Mouse (Mus musculus) kidney, embryonic 15.5 days (tissue): ENCODE measurements around the gene Gm49340. TPM values are rescaled to one million over a fixed set of nuclear protein-coding genes. Genes with fewer than 3 reads are reported as not detected.
"Not testable (repeated sequence)": the region's sequence is repeated elsewhere in the genome, so short reads cannot be mapped to it uniquely, and the experiment has no call there.

Source experiments
- ATAC-seq: fragments of 200-750 bp; cut with Nextera tagmentation; replicated peaks from 2 replicates; pipeline ENCODE4 v1.8.0; 2017; ENCODE audit warnings: moderate TSS enrichment; ENCODE audit not compliant: low FRiP score
- H3K27ac ChIP-seq: fragments of 300-500 bp; sonication (generic); 2 replicates; pipeline ENCODE4 v1.5.1; 2015; ENCODE audit warnings: mild to moderate bottlenecking, inconsistent platforms
- H3K27me3 ChIP-seq: fragments of 300-500 bp; sonication (generic); 2 replicates; pipeline ENCODE4 v1.6.1; 2015; ENCODE audit warnings: inconsistent platforms
- H3K36me3 ChIP-seq: fragments of 300-500 bp; sonication (generic); 2 replicates; pipeline ENCODE4 v1.6.1; 2015; ENCODE audit warnings: inconsistent platforms
- H3K4me1 ChIP-seq: fragments of 300-500 bp; sonication (generic); 2 replicates; pipeline ENCODE4 v1.6.1; 2015; ENCODE audit warnings: inconsistent platforms
- H3K4me2 ChIP-seq: fragments of 300-500 bp; sonication (generic); 2 replicates; pipeline ENCODE4 v1.6.1; 2015; ENCODE audit warnings: moderate library complexity, mild to moderate bottlenecking, inconsistent platforms
- H3K4me3 ChIP-seq: fragments of 300-500 bp; sonication (generic); replicated peaks from 2 replicates; pipeline ENCODE4 v1.5.1; 2015; ENCODE audit warnings: mild to moderate bottlenecking, inconsistent platforms
- H3K9ac ChIP-seq: fragments of 300-500 bp; sonication (generic); 2 replicates; pipeline ENCODE4 v1.6.1; 2015; ENCODE audit warnings: mild to moderate bottlenecking, inconsistent platforms
- H3K9me3 ChIP-seq: fragments of 300-500 bp; sonication (generic); replicated peaks from 2 replicates; pipeline ENCODE4 v1.6.1; 2016; ENCODE audit warnings: inconsistent platforms
- WGBS: fragments of 180-500 bp; shearing (Covaris S2); methylation state at CpG from one replicate; pipeline ENCODE4 v1.1.7; 2015; ENCODE audit warnings: mixed read lengths; 5-methylcytosine and 5-hydroxymethylcytosine counted together
- polyA plus RNA-seq: library from polyadenylated mRNA; unstranded; fragments of >200 nt; fragmentation: Nextera tagmentation; extraction: Ambion mirVana; gene quantifications from 2 replicates; pipeline ENCODE4 v1.2.1, GENCODE M21; 2015

Gm49340 gene
- not detected in 2 replicates for polyA plus RNA-seq

DNA sequence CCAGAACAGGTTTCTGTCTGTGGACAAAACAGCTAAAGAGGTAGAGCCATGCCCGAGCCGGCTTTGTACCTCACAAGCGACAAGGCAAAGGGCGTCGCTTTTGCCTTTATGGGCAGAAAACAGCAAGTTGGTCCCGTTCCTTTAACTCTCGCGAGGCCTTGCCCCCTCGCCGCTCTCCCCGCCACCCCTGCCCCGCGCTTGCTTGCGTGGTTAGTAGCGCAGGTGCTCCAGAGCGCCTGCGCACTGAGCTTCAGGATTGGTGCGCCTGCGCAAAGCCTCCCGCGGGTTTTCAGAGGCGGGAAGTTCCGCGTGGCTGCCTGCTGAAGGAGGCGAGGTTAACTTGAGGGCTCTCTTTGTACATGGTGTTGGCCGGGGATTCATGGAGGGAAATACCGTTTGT lies at the start of gene Gm49340, which contains the start of the genes Aspa and Spata22:
Gene Gm49340 (plus strand): TSS at position 300 of the 400 bp plus-strand sequence.
Gene Aspa (minus strand): TSS at position 155 of the 400 bp plus-strand sequence.
Gene Spata22 (plus strand): TSS at position 300 of the 400 bp plus-strand sequence.
- no peak for ATAC-seq
- no peaks in the 10 kb centered on the region for H3K9me3 ChIP-seq
- WGBS, result 82% methylated on average over 27 of the region's 27 CpGs
- peaks cover 8% of the 10 kb centered on the region; the same call in 1 of the 2 replicates for H3K4me1 ChIP-seq
- no peak within 1 kb of the TSS for H3K9ac ChIP-seq
- no peak within 1 kb of the TSS for H3K4me2 ChIP-seq
- no peaks in the 10 kb centered on the region for H3K36me3 ChIP-seq
- no peak within 1 kb of the TSS for H3K4me3 ChIP-seq
- H3K27ac ChIP-seq, result no peak within 1 kb of the TSS
- no peaks in the 10 kb centered on the region for H3K27me3 ChIP-seq

DNA sequence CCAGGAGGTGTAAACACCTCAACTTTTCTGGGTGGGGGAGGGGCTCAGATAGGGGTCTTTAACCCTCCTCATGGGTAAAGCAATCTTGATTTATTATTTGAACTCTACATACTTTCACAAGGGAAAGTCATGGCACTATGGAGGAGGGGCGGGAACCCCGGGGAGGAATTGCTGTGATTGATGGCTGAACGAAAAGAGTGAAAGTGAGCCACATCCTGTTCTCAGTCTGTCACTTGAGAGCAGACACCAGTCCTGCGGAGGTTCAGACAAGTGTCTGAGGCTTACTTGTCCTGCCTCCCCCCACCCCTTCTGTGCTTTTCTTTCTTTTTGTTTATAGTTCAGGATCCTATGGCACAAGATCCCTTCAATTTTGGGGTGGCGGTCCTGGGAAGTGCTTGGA lies 48.8 kb upstream of the Gm49340 start:
- no peaks in the 10 kb centered on the region for H3K36me3 ChIP-seq
- WGBS, result 17% methylated on average over 5 of the region's 5 CpGs
- no peak for ATAC-seq
- H3K4me2 ChIP-seq, result 0 out of 2 replicates have a peak overlapping the region, but pooled peaks have one; percentile 5
- no peaks in the 10 kb centered on the region for H3K9me3 ChIP-seq
- no peaks in the 10 kb centered on the region for H3K27me3 ChIP-seq
- no peak overlapping the region for H3K9ac ChIP-seq
- no peak overlapping the region for H3K4me3 ChIP-seq
- H3K4me1 ChIP-seq, result peaks cover 40% of the 10 kb centered on the region
- 0 out of 2 replicates have a peak overlapping the region, but pooled peaks have one; percentile 6 for H3K27ac ChIP-seq

DNA sequence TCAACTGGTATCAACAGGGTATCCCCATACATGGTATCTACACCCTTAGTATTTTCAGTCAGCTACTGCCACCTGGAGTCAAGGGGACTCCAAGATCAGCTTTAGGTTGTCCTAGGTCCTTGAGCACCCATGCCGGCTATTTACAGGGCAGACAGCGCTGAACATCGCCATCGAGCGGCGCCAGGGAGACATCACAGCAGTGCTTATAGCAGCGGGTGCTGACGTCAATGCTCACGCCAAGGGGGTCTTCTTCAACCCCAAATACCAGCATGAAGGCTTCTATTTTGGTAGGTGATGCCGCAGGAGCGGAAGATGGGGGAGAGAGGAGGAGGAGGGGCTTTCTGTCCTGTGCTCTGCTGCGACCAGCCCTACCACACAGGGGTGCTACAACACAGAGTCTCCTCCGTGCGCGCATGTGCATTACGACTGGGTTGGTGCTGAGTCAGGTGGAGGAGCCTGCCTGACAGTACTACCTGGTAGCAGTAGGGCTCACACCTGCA lies 48.0 kb upstream of the Gm49340 start:
- Histone ChIP-seq H3K9me3 (no peaks in the 10 kb centered on the region), H3K4me1 (peaks cover 40% of the 10 kb centered on the region), H3K4me2 (peak overlapping the region; percentile 67), H3K4me3 (peak overlapping the region; percentile 43), H3K27me3 (no peaks in the 10 kb centered on the region), H3K36me3 (no peaks in the 10 kb centered on the region), H3K9ac (no peak overlapping the region), H3K27ac (no peak overlapping the region)
- under 1% methylated on average over 16 of the region's 16 CpGs for WGBS
- peak; percentile 76 for ATAC-seq

DNA sequence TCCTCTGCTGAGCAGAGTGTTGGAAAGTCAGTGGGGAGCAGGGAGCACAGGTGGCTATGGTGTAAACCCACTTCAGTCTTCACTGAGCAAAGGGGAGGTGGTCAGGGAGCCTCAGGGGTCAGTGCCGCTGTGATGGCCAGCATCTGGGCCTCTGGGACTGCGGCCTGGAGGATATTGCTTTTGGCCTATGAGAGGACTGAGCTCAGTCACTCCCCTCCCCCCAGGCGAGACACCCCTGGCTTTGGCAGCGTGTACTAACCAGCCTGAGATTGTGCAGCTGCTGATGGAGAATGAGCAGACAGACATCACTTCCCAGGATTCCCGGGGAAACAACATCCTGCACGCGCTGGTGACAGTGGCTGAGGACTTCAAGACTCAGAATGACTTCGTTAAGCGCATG lies 46.2 kb upstream of the Gm49340 start:
- Histone ChIP-seq H3K27me3 (no peaks in the 10 kb centered on the region), H3K9ac (no peak overlapping the region), H3K4me1 (peaks cover 40% of the 10 kb centered on the region), H3K4me2 (no peak overlapping the region), H3K9me3 (no peaks in the 10 kb centered on the region), H3K36me3 (no peaks in the 10 kb centered on the region), H3K4me3 (no peak overlapping the region), H3K27ac (peak overlapping the region; percentile 27; the same call in 1 of the 2 replicates)
- 34% methylated on average over 9 of the region's 9 CpGs for WGBS
- ATAC-seq, result peak; percentile 69

DNA sequence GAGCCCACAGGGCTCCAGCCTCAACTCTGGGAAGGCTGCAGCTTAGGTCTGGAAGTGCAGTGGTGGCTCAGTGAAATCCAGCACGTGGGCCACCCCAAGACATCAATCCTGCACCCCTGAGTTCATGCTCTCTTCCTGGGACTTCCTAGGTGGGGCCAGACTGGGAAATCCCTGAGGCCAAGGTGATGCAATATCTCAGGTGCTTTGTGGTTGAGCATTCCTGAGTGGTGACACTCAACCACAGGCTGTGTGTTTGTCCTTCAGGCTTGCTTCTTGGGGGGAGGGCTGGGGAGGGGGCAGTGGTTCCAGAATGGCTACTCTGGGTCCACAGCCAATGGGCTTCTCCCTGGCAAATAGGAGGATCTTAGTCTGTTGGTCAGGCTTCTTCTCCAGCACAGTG lies 45.6 kb upstream of the Gm49340 start:
- no peak overlapping the region for H3K4me3 ChIP-seq
- H3K9me3 ChIP-seq, result no peaks in the 10 kb centered on the region
- ATAC-seq, result no peak
- H3K36me3 ChIP-seq, result no peaks in the 10 kb centered on the region
- peaks cover 40% of the 10 kb centered on the region for H3K4me1 ChIP-seq
- H3K9ac ChIP-seq, result no peak overlapping the region
- no peaks in the 10 kb centered on the region for H3K27me3 ChIP-seq
- 50% methylated on average over 1 of the region's 1 CpGs for WGBS
- H3K27ac ChIP-seq, result peak overlapping the region; percentile 27
- no peak overlapping the region for H3K4me2 ChIP-seq

DNA sequence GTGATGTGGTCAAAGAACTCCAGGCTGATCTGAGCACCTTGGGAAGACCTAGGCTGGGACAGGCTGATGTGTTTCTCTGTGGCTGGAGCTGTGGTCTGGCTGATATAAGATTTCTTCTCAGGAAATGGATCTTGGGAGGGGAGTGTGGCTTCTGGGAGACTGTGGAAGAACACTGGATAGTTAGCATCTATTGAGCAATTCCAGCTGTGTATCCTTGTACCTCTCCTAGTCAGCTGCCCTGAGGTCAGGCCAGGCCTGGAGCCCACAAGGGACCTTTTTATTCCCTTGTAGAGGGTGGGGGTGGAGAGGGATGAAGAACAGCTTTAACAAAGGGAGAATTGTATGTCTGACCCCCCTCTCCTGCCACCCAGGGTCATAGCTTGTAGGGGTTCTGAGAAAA lies 45.2 kb upstream of the Gm49340 start:
- ATAC-seq, result no peak
- Histone ChIP-seq H3K9ac (no peak overlapping the region), H3K27ac (peak overlapping the region; percentile 2; the same call in 1 of the 2 replicates)

DNA sequence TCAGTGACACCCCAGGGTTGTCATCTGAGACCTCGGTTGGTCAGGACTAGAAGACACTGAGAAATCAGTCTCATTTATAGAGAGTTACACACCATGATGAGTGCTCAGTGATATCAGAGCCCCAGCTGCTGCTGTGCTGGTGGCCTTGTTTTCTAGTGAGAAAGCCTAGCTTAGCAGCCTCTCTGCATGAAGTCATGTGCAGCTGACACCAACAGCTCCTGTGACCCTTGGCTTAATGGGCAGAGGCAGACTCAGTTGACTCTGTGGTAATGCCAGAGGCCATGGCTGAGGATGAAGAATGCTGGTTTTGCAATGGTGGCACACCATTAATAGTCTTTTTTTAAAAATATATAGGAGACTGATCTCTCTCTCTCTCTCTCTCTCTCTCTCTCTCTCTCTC lies 39.9 kb upstream of the Gm49340 start:
- H3K9ac ChIP-seq, result no peak overlapping the region
- H3K27me3 ChIP-seq, result no peaks in the 10 kb centered on the region
- H3K9me3 ChIP-seq, result no peaks in the 10 kb centered on the region
- no peak overlapping the region for H3K4me2 ChIP-seq
- no peak for ATAC-seq
- 80% methylated on average over 1 of the region's 1 CpGs for WGBS
- H3K36me3 ChIP-seq, result no peaks in the 10 kb centered on the region
- H3K27ac ChIP-seq, result no peak overlapping the region
- no peak overlapping the region for H3K4me3 ChIP-seq
- H3K4me1 ChIP-seq, result no peaks in the 10 kb centered on the region

More for the DNA sequence above, 45.2 kb upstream of the Gm49340 start:
- H3K36me3 ChIP-seq, result no peaks in the 10 kb centered on the region
- peaks cover 40% of the 10 kb centered on the region for H3K4me1 ChIP-seq
- no peaks in the 10 kb centered on the region for H3K27me3 ChIP-seq
- H3K9me3 ChIP-seq, result no peaks in the 10 kb centered on the region
- no peak overlapping the region for H3K4me3 ChIP-seq
- no peak overlapping the region for H3K4me2 ChIP-seq

DNA sequence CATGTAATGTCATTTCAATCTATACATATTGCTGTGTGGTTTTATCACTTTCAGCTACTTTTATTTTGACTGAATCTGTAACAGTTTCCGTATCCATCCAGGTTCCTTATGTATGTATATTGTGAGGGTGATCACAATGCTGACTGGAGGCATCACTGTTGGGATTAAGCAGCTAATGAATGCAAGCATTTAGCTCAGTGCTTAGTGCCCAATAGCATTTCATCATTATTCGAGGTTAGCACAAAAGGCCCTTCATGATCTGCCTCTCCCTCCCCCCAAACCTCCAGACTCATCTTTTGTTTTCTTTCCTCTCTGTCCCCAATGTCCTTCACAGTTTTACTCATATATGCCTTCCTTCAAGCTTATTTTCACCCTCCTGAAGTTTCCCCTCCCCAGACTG lies 26.4 kb upstream of the Gm49340 start:
- 63% methylated on average over 2 of the region's 2 CpGs for WGBS
- no peak overlapping the region for H3K9ac ChIP-seq
- no peak overlapping the region for H3K4me2 ChIP-seq
- no peak overlapping the region for H3K27ac ChIP-seq
- no peaks in the 10 kb centered on the region for H3K36me3 ChIP-seq
- no peaks in the 10 kb centered on the region for H3K4me1 ChIP-seq
- no peak overlapping the region for H3K4me3 ChIP-seq
- no peaks in the 10 kb centered on the region for H3K9me3 ChIP-seq
- H3K27me3 ChIP-seq, result no peaks in the 10 kb centered on the region
- ATAC-seq, result no peak

DNA sequence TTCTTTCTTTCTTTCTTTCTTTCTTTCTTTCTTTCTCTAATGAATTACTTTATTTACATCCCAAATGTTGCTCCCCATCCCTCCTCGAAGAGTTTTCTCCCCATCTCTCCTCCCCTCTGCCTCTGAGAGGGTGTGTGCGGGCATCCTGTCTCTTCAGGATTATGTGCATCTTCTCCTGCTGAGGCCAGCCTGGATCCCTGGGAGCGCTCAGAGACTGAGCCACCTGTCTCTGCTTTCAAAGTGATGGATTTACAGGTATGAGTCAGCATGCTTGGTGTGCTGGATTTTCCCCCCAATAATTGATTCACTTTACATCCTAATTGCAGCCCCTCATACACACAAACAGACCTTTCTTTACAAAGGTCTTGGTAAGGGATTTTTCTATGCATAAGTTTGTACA lies 13.6 kb upstream of the Gm49340 start:
- no peak for ATAC-seq
- Histone ChIP-seq H3K4me1 (no peaks in the 10 kb centered on the region), H3K27ac (no peak overlapping the region), H3K9ac (no peak overlapping the region), H3K4me3 (no peak overlapping the region), H3K36me3 (no peaks in the 10 kb centered on the region), H3K27me3 (no peaks in the 10 kb centered on the region), H3K9me3 (no peaks in the 10 kb centered on the region), H3K4me2 (no peak overlapping the region)
- 54% methylated on average over 3 of the region's 3 CpGs for WGBS

DNA sequence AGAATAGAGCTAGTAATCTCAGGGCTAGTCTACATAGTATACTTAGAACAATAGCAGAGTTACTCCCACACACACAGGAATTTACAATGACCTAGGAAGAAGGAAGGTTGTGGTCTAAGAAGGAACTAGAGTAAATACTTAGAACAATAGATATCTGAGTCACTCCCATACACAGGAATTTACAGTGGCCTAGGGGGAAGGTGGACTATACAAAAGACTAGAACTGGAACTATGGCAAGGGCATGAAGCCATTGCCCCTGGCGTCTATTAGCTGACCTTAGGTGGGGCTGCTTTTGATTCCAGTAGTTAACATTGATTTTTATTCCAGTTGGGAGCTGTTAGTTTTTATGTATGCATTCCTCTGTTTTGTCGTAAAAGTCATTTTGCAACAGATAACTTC lies 11.0 kb upstream of the Gm49340 start:
- H3K36me3 ChIP-seq, H3K4me1 ChIP-seq, H3K4me3 ChIP-seq, H3K27me3 ChIP-seq, H3K9ac ChIP-seq, H3K27ac ChIP-seq, H3K4me2 ChIP-seq, H3K9me3 ChIP-seq, ATAC-seq: not testable (repeated sequence)
- 77% methylated on average over 2 of the region's 2 CpGs for WGBS

DNA sequence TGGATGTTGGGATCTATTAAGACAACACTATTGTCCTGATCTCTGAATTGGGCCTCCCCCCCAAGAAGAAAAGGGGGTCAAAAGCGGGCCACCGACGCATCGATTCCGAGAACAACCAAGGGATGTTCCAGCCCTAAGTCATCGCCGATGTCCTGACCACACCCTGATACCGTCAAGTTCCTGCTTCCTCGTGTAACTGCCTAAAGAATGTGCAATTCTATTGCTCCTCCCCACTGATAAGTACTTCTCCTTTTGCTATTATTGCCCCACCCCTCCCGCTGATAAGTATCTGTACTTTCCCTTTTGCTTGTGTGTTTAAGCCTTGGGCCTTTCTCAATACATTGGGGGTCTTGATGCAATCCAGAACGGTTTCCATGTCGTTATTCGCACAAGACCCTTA lies 8.5 kb upstream of the Gm49340 start:
- 95% methylated on average over 13 of the region's 13 CpGs for WGBS
- ATAC-seq, result not testable (repeated sequence)

DNA sequence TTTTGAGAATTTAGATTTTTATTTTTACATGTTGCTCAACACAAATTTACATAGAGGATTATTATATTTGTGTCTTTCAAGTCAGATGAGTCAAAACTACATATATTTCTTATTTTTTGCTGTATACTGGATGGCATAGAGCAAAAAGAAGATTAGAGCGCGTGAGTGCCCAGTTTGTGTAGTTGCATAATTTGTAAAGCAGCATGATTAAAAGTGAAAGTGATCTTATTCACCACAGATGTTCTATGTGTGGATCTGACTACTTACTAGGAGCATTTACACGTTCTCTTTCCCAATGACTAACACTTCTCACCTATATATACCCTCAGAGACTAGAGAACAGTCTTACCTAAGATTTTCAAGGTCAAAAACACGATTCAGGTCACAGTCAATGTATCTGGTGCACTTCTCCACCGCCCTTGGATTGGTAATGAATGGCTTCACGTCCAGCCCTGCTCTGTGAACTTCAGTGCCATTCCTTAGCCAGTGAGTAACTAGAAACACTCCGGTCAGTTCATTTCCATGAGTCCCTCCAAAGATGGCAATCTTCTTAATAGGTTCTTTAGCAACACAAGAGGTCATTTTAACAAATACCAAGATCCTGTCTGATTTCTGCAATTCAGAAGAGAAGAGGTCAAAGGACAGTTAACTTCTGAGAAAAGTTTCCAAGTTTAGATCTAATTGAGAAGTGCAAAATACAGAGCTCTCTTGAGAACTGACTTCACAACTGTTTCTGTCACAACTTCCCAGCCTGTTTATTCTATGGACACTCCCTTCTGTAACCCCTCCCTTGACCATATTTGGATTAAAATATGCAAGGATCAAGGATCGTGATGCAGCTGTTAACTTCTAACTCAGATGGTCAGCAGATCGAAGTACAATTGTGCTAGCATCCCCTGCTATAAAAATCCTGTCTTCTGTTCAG lies 5.4 kb upstream of the Gm49340 start:
- 60% methylated on average over 9 of the region's 9 CpGs for WGBS
- no peaks in the 10 kb centered on the region for H3K9me3 ChIP-seq
- no peaks in the 10 kb centered on the region for H3K27me3 ChIP-seq
- H3K4me1 ChIP-seq, result peaks cover 8% of the 10 kb centered on the region; the same call in 1 of the 2 replicates
- H3K36me3 ChIP-seq, result no peaks in the 10 kb centered on the region
- H3K4me3 ChIP-seq, result peak overlapping the region; percentile 6; the same call in 1 of the 2 replicates
- H3K27ac ChIP-seq, result 0 out of 2 replicates have a peak overlapping the region, but pooled peaks have one; percentile 19
- ATAC-seq, result 0 out of 2 replicates have a peak, but pooled peaks have one; percentile 46
- no peak overlapping the region for H3K4me2 ChIP-seq
- no peak overlapping the region for H3K9ac ChIP-seq

More for the DNA sequence above, 8.5 kb upstream of the Gm49340 start:
- H3K4me2 ChIP-seq, H3K27ac ChIP-seq, H3K4me3 ChIP-seq, H3K9ac ChIP-seq, H3K36me3 ChIP-seq, H3K4me1 ChIP-seq, H3K27me3 ChIP-seq, H3K9me3 ChIP-seq: not testable (repeated sequence)
